Mouse (Mus musculus): ENCODE data around the gene Dop1b. TPM values are rescaled to one million over a fixed set of nuclear protein-coding genes. Genes with fewer than 3 reads are reported as not detected.

The Dop1b gene
- polyA plus RNA-seq, 1 experiment from 2014 or later, result 43.8 TPM

Other genes starting within 250 kb of the Dop1b start
- gene Setd4, start 107.8 kb upstream of the Dop1b start, polyA plus RNA-seq (2015; fragmentation: Nextera tagmentation; extraction: Ambion mirVana), result 19.4 and 21.2 TPM in 2 replicates
- 146 and 150 TPM in 2 replicates for gene Cbr1, start 106.1 kb upstream of the Dop1b start, polyA plus RNA-seq (2015; fragmentation: Nextera tagmentation; extraction: Ambion mirVana)
- not detected in 2 replicates for gene Gm5678, start 83.8 kb upstream of the Dop1b start, polyA plus RNA-seq (2015; fragmentation: Nextera tagmentation; extraction: Ambion mirVana)
- 1.6 and 1.7 TPM in 2 replicates for gene Cbr3, start 28.7 kb upstream of the Dop1b start, polyA plus RNA-seq (2015; fragmentation: Nextera tagmentation; extraction: Ambion mirVana)
- gene Morc3, start 120.2 kb downstream of the Dop1b start, polyA plus RNA-seq (2015; fragmentation: Nextera tagmentation; extraction: Ambion mirVana), result 32.8 and 34.1 TPM in 2 replicates
- gene Chaf1b, start 172.0 kb downstream of the Dop1b start, polyA plus RNA-seq (2015; fragmentation: Nextera tagmentation; extraction: Ambion mirVana), result 15.3 and 17.0 TPM in 2 replicates

Measured in midbrain, embryonic 15.5 days (tissue).